Mouse (Mus musculus) heart, postnatal 14 days (tissue): ENCODE measurements around the gene Cfap99. TPM values are rescaled to one million over a fixed set of nuclear protein-coding genes. Genes with fewer than 3 reads are reported as not detected.

Experiments used
- DNase-seq, 2 experiments: peaks; one replicate each; pipeline ENCODE4 v3.0.0; 2021 to 2022
- intact Hi-C: fragments of 180-260 bp; cut with DNase I; formaldehyde crosslinking; loops from one replicate; pipeline ENCODE4 v1.15.1; 2025
- total RNA-seq, 2 experiments: library from RNA; stranded (reverse); gene quantifications; 2 replicates each; pipeline ENCODE4 v1.2.3; 2021

Cfap99 gene
- total RNA-seq, 2 experiments from 2014 or later, result not detected

- intact Hi-C loops, result no loop called here
- peak; percentile 34 to 63 for DNase-seq
Measured at GRCm38 (mm10) chr5:34276191-34276590, 12.2 kb upstream of the Cfap99 start.

DNA sequence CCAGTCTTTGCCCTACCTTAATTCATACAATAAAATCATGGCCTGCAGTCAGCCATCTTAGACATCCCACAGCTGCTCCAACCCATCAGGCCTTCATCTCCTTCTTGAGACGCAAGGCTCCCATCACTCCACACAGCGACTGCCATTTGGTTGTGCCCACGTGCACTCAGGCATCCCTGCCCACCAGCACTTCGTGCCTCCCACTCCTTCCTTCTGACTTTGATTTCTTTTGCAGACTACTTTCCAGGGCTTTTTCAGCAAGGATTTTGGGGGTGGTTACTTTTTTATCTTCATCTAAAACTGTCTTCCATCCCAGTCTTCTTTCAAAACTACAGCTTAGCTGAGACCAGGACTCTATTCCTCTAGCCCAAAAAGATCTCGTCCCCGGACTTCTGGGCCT is 11.7 kb upstream of the Cfap99 start:
- DNase-seq, result no peak
- intact Hi-C loops, result no loop called here

- intact Hi-C loops, result no loop called here
- no peak for DNase-seq
Measured at GRCm38 (mm10) chr5:34278058-34278457, 10.3 kb upstream of the Cfap99 start.

DNA sequence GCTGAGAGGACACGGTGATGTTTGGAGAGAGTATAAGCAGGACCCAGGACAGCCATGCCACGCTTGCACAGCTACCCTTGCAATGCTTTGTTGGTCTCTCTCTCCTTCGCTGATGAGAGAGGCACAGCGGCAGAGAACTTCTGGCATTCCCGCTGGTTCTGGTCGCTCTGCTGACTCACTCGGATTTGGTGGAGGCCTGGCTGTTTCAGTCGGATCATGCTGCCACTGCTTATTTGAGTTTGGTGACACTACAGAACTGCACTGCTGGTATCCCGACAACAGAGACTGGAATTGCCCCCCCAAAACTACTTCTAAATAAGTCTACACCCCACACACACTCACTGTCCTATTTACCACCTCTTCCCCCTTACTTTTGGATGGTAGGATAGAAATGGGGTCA is 9.2 kb upstream of the Cfap99 start:
- DNase-seq, result no peak
- intact Hi-C loops, result no loop called here

- DNase-seq, result no peak
Measured at GRCm38 (mm10) chr5:34280976-34281375, 7.4 kb upstream of the Cfap99 start.

DNA sequence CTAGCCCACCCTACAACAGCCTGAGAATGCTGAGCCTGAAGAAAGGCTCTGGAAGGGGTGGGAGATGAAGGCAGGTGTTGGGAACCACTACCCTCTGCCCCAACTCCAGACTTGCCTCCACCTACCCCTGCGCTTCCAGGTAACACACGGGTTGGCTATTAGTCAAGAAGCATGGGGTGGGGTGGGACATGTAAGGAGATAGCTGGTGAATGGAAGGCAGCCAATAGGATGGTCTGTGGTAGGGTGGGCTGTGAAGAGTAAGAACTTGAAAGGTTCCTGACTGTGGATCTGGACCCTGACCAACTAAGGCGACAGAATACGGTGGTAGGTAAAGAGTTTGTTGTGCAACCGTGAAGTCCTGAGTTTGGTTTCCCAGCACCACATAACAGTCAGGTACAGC is 5.0 kb upstream of the Cfap99 start:
- intact Hi-C loops, result no loop called here
- no peak for DNase-seq

More at GRCm38 (mm10) chr5:34280976-34281375, 7.4 kb upstream of the Cfap99 start:
- intact Hi-C loops, result no loop called here

DNA sequence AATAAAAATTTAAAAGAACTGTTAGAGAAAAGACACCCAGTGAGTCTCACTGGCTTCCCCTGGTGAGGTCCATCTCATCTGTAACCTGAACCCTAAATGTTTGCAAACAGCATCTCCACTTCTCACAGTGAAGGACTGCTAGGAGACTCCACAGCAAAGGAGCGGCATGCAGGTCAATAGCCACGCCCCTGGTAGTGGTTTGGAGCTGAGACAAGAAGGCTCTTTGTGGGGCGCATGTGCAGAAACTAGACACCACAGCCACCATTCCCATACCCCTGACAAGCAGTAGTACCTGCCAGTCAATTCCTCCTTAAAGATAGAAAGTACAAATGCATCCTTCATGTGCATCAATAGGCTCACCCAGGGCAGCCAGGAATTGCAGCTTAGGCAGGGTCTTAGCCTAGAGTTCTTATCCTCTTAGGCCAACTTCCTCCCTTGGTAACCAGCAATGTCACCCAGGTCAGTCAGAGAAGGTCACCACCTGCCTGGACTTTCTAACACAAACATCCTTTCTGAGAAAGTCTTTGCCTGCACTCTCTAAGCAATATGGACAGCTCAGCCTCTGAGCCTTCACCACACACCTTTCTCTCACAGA is 4.1 kb upstream of the Cfap99 start:
- intact Hi-C loops, result no loop called here
- no peak for DNase-seq

DNA sequence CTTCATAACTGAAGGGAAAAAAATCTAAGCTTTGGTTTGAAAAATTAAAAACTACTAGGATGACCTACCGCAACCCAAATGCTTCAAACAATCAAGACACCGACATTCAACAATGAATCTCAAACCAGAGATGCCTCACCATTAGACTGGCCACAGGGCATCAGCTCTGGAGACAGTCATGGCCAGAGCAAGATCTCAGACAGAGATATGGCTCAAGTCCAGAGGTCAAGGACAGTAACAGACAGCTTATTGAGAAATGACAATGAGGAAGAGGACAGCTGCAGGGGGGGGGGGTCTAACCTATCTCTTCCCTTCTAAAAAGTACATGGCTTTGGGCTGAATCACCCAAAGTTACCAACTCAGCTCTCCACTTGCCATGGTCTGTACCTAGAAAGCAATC is 3.1 kb upstream of the Cfap99 start:
- DNase-seq, result no peak
- intact Hi-C loops, result no loop called here

GRCm38 (mm10) chr5:34286516-34286915 is 1.9 kb upstream of the Cfap99 start:
- intact Hi-C loops, result no loop called here
- DNase-seq, result no peak

GRCm38 (mm10) chr5:34287001-34287837 is 1.2 kb upstream of the Cfap99 start:
- DNase-seq, result no peak
- intact Hi-C loops, result no loop called here

DNA sequence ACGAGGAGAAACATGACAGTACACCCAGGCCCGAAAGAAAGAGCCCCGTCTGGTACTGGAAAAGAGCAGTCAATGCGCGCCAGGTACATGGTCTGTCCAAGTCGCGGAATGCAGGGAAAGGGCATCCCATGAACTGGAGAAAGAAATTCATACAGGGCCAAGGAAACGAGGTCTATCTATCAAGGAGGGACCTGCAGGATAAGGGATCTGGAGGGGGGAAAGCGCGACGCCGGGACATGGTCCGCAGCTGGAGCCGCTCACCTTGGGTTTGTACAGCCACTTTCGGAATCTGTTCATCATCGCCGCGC is 608 bp upstream of the Cfap99 start:
- intact Hi-C loops, result no loop called here
- no peak for DNase-seq

DNA sequence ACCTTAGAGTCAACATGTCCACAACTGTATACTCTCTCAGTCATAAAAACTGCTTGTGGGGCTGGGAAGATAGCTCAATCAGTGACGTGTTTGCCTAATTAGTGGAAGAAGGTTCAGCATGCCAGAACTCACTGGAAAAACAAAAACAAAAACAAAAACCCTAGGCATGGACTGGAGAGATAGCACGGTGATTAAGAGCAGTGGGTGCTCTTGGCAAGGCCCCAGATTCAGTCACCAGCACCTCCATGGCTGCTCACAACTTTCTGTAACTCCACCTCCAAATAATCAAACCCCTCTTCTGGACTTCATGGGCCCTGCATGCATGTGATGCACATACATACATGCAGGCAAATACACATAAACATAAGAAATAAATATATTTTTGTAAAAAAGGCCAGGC is 886 bp downstream of the Cfap99 start:
- no peak for DNase-seq
- intact Hi-C loops, result no loop called here

GRCm38 (mm10) chr5:34293363-34293762 is 5.0 kb downstream of the Cfap99 start:
- intact Hi-C loops, result no loop called here
- no peak for DNase-seq

- intact Hi-C loops, result no loop called here
- no peak for DNase-seq
Measured at GRCm38 (mm10) chr5:34294696-34295095, 6.3 kb downstream of the Cfap99 start.

GRCm38 (mm10) chr5:34295141-34295540 is 6.7 kb downstream of the Cfap99 start:
- no peak for DNase-seq
- intact Hi-C loops, result no loop called here

DNA sequence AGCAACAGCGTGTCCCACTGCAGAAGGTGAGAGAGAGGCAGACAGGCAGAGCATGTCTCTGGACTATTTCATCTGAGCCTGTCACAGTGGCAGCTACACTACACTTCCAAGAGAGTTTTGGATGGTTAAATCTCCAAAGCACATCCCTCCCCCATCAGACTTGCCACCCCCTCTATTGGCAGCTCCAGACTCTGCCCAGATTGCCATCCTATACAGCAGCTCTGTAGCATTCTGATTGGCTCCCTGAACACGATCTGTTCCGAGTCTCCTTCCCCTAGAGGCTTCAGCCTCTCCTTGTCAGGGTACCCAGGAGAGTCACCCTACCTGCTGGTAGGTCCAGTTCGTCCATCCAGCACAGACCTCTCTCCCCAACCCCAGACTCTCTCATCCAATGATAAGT is 9.7 kb downstream of the Cfap99 start:
- no peak for DNase-seq

GRCm38 (mm10) chr5:34298937-34299535 is 10.6 kb downstream of the Cfap99 start:
- intact Hi-C loops, result no loop called here
- DNase-seq, result no peak

More for the DNA sequence above, 9.7 kb downstream of the Cfap99 start:
- intact Hi-C loops, result no loop called here

DNA sequence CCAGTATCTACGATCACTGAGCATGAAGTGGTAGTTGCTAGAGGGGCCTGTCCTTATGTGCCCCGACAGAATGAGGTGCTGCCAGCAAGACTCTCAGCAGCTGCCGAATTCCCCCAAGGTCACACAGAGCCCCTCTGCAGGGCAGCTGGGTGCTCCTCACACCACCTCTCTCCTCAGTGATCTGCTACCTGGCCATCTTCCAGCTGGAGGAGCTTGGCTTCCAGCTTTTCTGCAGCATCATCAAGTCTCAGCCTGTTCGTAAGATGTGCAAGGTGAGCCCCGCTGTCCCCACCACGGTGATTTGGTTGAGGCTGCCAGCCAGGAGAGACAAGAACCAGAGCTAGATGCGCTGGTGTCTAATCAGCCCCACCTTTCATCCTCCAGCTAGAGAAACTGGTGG is 14.0 kb downstream of the Cfap99 start:
- intact Hi-C loops, result no loop called here
- DNase-seq, result no peak

- intact Hi-C loops, result no loop called here
- no peak for DNase-seq
Measured at GRCm38 (mm10) chr5:34309016-34309415, 20.6 kb downstream of the Cfap99 start.

- intact Hi-C loops, result no loop called here
Measured at GRCm38 (mm10) chr5:34319491-34320034, 31.2 kb downstream of the Cfap99 start.

DNA sequence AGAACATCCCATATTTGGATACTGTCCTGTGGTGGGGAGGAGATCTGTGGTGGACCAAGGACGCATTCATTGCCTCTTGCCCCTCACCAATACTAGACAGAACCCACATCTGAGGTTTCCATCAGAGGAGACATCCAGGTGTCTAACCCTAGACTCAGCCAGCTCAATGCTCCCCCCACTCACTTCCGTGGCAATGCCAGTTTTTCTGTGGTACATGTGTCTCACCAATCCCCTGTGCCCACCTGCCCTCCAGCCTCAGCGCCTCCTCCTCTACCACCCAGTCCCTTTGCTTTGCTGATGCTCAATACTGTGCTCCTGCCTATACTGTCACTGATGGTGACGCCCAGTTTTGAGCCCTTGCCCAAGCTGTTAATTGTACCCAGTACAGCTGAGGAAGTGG is 32.8 kb downstream of the Cfap99 start:
- intact Hi-C loops, result no loop called here
- no peak for DNase-seq

More at GRCm38 (mm10) chr5:34319491-34320034, 31.2 kb downstream of the Cfap99 start:
- DNase-seq, result no peak

DNA sequence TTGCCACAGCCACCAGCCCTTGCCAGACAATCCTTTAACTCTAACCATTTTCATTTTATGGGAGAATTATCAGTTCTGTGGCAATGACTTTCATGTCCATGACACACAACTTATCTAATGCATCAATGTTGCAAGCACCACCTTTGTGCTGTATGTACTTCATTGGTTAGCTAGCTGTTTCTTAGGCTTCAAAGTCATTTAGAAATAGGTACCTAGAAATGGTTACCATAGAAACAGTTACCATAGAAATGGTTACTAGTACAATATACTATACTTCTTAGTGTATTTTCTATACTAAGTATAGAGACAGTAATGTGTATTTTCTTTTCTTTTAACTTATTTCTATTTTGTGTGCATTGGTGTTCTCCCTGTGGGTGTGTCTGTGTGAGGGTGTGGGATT is 36.9 kb downstream of the Cfap99 start:
- intact Hi-C loops, result no loop called here
- no peak for DNase-seq
